Mouse (Mus musculus) heart, postnatal 0 days (tissue): Measurements from ENCODE around the gene Rdx.

Experiments used
- CTCF ChIP-seq: IDR thresholded peaks from 2 replicates; pipeline ENCODE4 v1.5.1; 2016; ENCODE audit warnings: antibody characterized with exemption, control low read depth, low read depth
- EP300 ChIP-seq: IDR thresholded peaks from 2 replicates; pipeline ENCODE4 v1.6.1; 2016; ENCODE audit warnings: antibody characterized with exemption, low read depth

GRCm38 (mm10) chr9:52092311-52092710 is 45.3 kb downstream of the Rdx start:
- TF ChIP-seq CTCF (no peak), EP300 (no peak)
